Mouse (Mus musculus): Measurements from ENCODE around the gene Lrrc23. TPM values are rescaled to one million over a fixed set of nuclear protein-coding genes. Genes with fewer than 3 reads are reported as not detected.

The Lrrc23 gene
- polyA plus RNA-seq, 1 experiment from 2014 or later, result 4.0 TPM

GRCm38 (mm10) chr6:124744755-124745321, 34.7 kb downstream of the Lrrc23 start:
- Histone ChIP-seq H3K27ac (peak overlapping the region; percentile 92), H3K4me1 (peaks cover 32% of the 10 kb centered on the region), H3K4me2 (peak overlapping the region; percentile 92), H3K9me3 (no peaks in the 10 kb centered on the region), H3K27me3 (no peaks in the 10 kb centered on the region), H3K9ac (peak overlapping the region; percentile 85), H3K4me3 (replicated peaks) (peak overlapping the region; percentile 54), H3K36me3 (replicated peaks) (peaks cover 66% of the 10 kb centered on the region)
- WGBS, result 71% methylated on average over 26 of the region's 26 CpGs
- no peak for ATAC-seq (ENCODE audit: low FRiP score)

- no peaks in the 10 kb centered on the region for H3K27me3 ChIP-seq
These were observed 35.9 kb downstream of the Lrrc23 start for GRCm38 (mm10) chr6:124743647-124744046.

GRCm38 (mm10) chr6:124742839-124743514, 36.5 kb downstream of the Lrrc23 start:
- no peaks in the 10 kb centered on the region for H3K27me3 ChIP-seq
- no peak for ATAC-seq (ENCODE audit: low FRiP score)
- H3K4me1 ChIP-seq, result peaks cover 49% of the 10 kb centered on the region
- H3K9me3 ChIP-seq, result no peaks in the 10 kb centered on the region
- H3K4me2 ChIP-seq, result no peak overlapping the region
- H3K27ac ChIP-seq, result no peak overlapping the region
- no peak overlapping the region for H3K9ac ChIP-seq
- WGBS, result 92% methylated on average over 15 of the region's 15 CpGs
- H3K4me3 ChIP-seq (replicated peaks), result no peak overlapping the region
- H3K36me3 ChIP-seq (replicated peaks), result peaks cover 54% of the 10 kb centered on the region

More at GRCm38 (mm10) chr6:124743647-124744046, 35.9 kb downstream of the Lrrc23 start:
- WGBS, result 90% methylated on average over 8 of the region's 8 CpGs
- Histone ChIP-seq H3K9ac (no peak overlapping the region), H3K4me1 (peaks cover 44% of the 10 kb centered on the region), H3K4me3 (replicated peaks) (no peak overlapping the region), H3K4me2 (no peak overlapping the region), H3K9me3 (no peaks in the 10 kb centered on the region), H3K36me3 (replicated peaks) (peaks cover 61% of the 10 kb centered on the region), H3K27ac (no peak overlapping the region)
- no peak for ATAC-seq (ENCODE audit: low FRiP score)

- Histone ChIP-seq H3K27me3 (no peaks in the 10 kb centered on the region), H3K27ac (peak overlapping the region; percentile 100), H3K4me3 (replicated peaks) (peak overlapping the region; percentile 64), H3K9me3 (no peaks in the 10 kb centered on the region), H3K4me1 (peaks cover 45% of the 10 kb centered on the region), H3K4me2 (peak overlapping the region; percentile 75), H3K36me3 (replicated peaks) (peaks cover 43% of the 10 kb centered on the region), H3K9ac (peak overlapping the region; percentile 87)
- ATAC-seq (ENCODE audit: low FRiP score), result no peak
- 63% methylated on average over 3 of the region's 3 CpGs for WGBS
These were observed 37.7 kb downstream of the Lrrc23 start for GRCm38 (mm10) chr6:124741842-124742241.

- under 1% methylated on average over 41 of the region's 41 CpGs for WGBS
- ATAC-seq (ENCODE audit: low FRiP score), result peak; percentile 80
- Histone ChIP-seq H3K9me3 (no peaks in the 10 kb centered on the region), H3K4me3 (replicated peaks) (peak within 1 kb of the TSS; percentile 64), H3K4me2 (peak within 1 kb of the TSS; percentile 75), H3K9ac (peak within 1 kb of the TSS; percentile 87), H3K27ac (peak within 1 kb of the TSS; percentile 100), H3K27me3 (no peaks in the 10 kb centered on the region), H3K4me1 (peaks cover 38% of the 10 kb centered on the region), H3K36me3 (replicated peaks) (peaks cover 36% of the 10 kb centered on the region)
These were observed 38.4 kb downstream of the Lrrc23 start, which contains the start of gene Grcc10 for GRCm38 (mm10) chr6:124740888-124741761. Gene Grcc10, minus strand, starts transcription at chr6:124741374.

- peak; percentile 24 for ATAC-seq (ENCODE audit: low FRiP score)
- Histone ChIP-seq H3K4me3 (replicated peaks) (peak overlapping the region; percentile 64), H3K9ac (peak overlapping the region; percentile 87), H3K9me3 (no peaks in the 10 kb centered on the region), H3K36me3 (replicated peaks) (peaks cover 35% of the 10 kb centered on the region), H3K4me2 (peak overlapping the region; percentile 75), H3K4me1 (peaks cover 34% of the 10 kb centered on the region), H3K27me3 (no peaks in the 10 kb centered on the region), H3K27ac (peak overlapping the region; percentile 100)
- WGBS, result 1% methylated on average over 29 of the region's 29 CpGs
These were observed 39.2 kb downstream of the Lrrc23 start for GRCm38 (mm10) chr6:124740211-124740887.

DNA sequence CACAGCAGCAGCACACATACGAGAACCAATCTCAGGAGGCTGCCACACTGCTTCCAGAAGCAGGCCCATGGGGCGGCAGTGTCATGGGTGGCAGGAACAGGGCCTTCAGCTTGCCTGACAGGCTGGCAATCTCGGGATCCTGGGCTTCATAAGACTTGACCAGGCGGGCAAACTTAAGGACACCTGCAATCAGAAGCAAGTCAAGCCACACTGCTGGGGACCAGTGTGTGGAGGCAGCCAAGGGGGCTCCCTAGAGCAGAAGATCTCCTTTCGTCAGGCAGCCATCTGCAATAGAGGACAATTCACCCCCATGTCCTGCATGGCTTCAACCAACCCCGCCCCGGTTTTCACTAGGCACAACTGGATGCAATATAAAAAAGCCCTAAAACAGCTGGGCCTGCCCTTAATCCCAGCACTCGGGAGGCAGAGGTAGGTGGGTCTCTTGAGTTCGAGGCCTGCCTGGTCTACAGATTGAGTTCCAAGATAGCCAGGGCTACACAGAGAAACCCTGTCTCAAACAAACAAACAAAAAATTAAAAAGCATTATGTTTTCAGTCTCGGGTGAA, 40.2 kb downstream of the Lrrc23 start:
- Histone ChIP-seq H3K27me3 (no peaks in the 10 kb centered on the region), H3K36me3 (replicated peaks) (peaks cover 27% of the 10 kb centered on the region), H3K9me3 (no peaks in the 10 kb centered on the region), H3K4me1 (peaks cover 30% of the 10 kb centered on the region), H3K9ac (peak overlapping the region; percentile 87; the same call in 1 of the 2 replicates), H3K27ac (peak overlapping the region; percentile 100), H3K4me2 (peak overlapping the region; percentile 75), H3K4me3 (replicated peaks) (peak overlapping the region; percentile 64; the same call in 1 of the 2 replicates)
- 88% methylated on average over 10 of the region's 10 CpGs for WGBS
- no peak for ATAC-seq (ENCODE audit: low FRiP score)

DNA sequence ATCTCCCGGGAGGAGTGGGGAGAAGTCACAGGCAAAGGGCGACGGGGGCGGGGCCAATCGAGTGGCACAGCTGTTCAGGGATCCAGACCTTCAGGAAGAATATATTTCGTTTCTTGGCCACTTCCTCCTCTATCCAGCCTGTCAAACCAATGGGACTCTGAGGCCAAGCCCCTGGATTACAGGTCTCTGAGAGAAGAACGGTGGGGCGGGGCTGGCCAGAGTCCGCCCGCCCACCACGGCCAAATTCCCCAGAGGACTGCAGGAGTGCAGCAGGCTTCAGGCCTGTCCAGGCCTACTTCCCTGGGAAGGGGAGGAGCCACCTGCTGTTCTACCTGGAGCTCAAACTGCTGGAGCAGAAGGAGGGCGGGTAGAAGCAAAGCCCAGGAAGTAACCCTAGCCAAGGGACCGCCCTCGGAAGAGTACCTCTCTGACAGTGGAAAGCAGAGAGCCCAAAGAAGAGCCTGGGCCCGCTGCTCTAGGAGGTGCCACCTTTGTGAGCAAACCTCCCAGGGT, 41.0 kb downstream of the Lrrc23 start, which contains the start of gene Ptpn6:
Gene Ptpn6, minus strand, starts transcription at position 204 of the 513 bp plus-strand sequence.
- Histone ChIP-seq H3K9ac (peak within 1 kb of the TSS; percentile 38; the same call in 1 of the 2 replicates), H3K9me3 (no peaks in the 10 kb centered on the region), H3K36me3 (replicated peaks) (peaks cover 20% of the 10 kb centered on the region), H3K4me2 (peak within 1 kb of the TSS; percentile 75), H3K4me3 (replicated peaks) (peak within 1 kb of the TSS; percentile 64; the same call in 1 of the 2 replicates), H3K4me1 (peaks cover 30% of the 10 kb centered on the region), H3K27ac (peak within 1 kb of the TSS; percentile 100; the same call in 1 of the 2 replicates), H3K27me3 (no peaks in the 10 kb centered on the region)
- ATAC-seq (ENCODE audit: low FRiP score), result no peak
- 30% methylated on average over 15 of the region's 15 CpGs for WGBS

DNA sequence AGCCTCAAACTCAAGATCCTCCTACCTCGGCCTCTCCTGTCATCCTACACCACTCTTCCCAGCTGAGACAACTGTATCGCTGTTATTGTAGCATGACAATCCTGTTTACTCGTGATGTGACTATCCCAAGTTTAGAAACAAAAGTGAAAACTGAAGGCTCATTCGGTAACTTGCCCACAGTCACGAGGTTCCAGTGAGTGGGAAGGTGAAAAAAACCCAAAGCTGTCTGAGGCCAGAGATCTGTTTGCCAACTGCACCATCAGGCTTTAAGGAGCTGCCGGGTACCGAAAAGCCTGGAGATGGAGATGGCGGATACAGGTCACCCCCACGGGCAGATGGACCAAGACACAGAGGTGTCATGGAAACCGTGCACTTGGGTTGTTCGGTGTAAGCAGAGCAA, 42.5 kb downstream of the Lrrc23 start:
- no peak overlapping the region for H3K4me2 ChIP-seq
- H3K27ac ChIP-seq, result no peak overlapping the region
- H3K27me3 ChIP-seq, result no peaks in the 10 kb centered on the region
- H3K4me1 ChIP-seq, result peaks cover 29% of the 10 kb centered on the region
- H3K9me3 ChIP-seq, result no peaks in the 10 kb centered on the region
- H3K4me3 ChIP-seq (replicated peaks), result no peak overlapping the region
- no peak overlapping the region for H3K9ac ChIP-seq
- no peak for ATAC-seq (ENCODE audit: low FRiP score)
- 92% methylated on average over 11 of the region's 11 CpGs for WGBS
- H3K36me3 ChIP-seq (replicated peaks), result peaks cover 7% of the 10 kb centered on the region; the same call in 1 of the 2 replicates

- H3K36me3 ChIP-seq (replicated peaks), result peaks cover 7% of the 10 kb centered on the region; the same call in 1 of the 2 replicates
- ATAC-seq (ENCODE audit: low FRiP score), result no peak
- no peak overlapping the region for H3K27ac ChIP-seq
- H3K9ac ChIP-seq, result no peak overlapping the region
- no peaks in the 10 kb centered on the region for H3K27me3 ChIP-seq
- H3K4me3 ChIP-seq (replicated peaks), result no peak overlapping the region
- no peaks in the 10 kb centered on the region for H3K9me3 ChIP-seq
- H3K4me1 ChIP-seq, result peaks cover 13% of the 10 kb centered on the region
- no peak overlapping the region for H3K4me2 ChIP-seq
- WGBS, result 94% methylated on average over 3 of the region's 3 CpGs
These were observed 45.1 kb downstream of the Lrrc23 start for GRCm38 (mm10) chr6:124734417-124734816.

Measured in forebrain, embryonic 12.5 days (tissue).